In genomic region chr14:118694321-118694720, GRCm38 (mm10) we compare ENCODE assay signal across 27 mouse cellular contexts. TPM values are rescaled to one million over a fixed set of nuclear protein-coding genes. Genes with fewer than 3 reads are reported as not detected.
DNase-seq lines count a peak whose midpoint lies in the region; ATAC-seq and TF ChIP-seq lines count a peak whose summit lies in the region.
"Had no signal": no experiment of that assay in that cellular context is flagged by ENCODE, and none has a peak within 500 bp of the region (broad histone marks: within the 10 kb centered on the region; RNA-seq: fewer than 3 reads in every experiment).

No protein-coding gene starts in this region.

- DNase-seq in kidney, adult 18-20 months, result peak; percentile 65
- peak; percentile 73 for DNase-seq in liver, adult 2 months (ENCODE audit: extremely low read depth, low read depth, low spot score)
- DNase-seq in liver, result no peak
- DNase-seq in liver, embryonic 14.5 days (ENCODE audit: low read depth in 3 of 3, low spot score in 3 of 3), result no peak
- DNase-seq in embryo, embryonic 9.5 days (ENCODE audit: extremely low spot score), result no peak
- DNase-seq: adrenal gland, postnatal 36 days; cerebellum, adult 2 months; cerebellum, postnatal 14 days; gastrocnemius, postnatal 36 days; heart, adult 2 months; heart, postnatal 4 days; lung, adult 2 months; lung, postnatal 10 days; midbrain, embryonic 14.5 days; retina, postnatal 1 day; right cerebral cortex, postnatal 14 days; thymus, postnatal 4 days had no signal

- no peaks in the 10 kb centered on the region for H3K9me3 ChIP-seq in kidney, embryonic 16.5 days (ENCODE audit: low read length)
- no peaks in the 10 kb centered on the region for H3K9me3 ChIP-seq in liver, embryonic 14.5 days (ENCODE audit: control insufficient read depth, low read length)
- H3K9me3 ChIP-seq: heart, embryonic 12.5 days; hindbrain, embryonic 13.5 days; limb, embryonic 12.5 days; neural tube, embryonic 15.5 days had no signal

- H3K9ac ChIP-seq in kidney, embryonic 16.5 days (replicated peaks; ENCODE audit: low read length), result no peak overlapping the region
- no peak overlapping the region for H3K9ac ChIP-seq in liver, adult 2 months (ENCODE audit: low read depth, low read length)
- no peak overlapping the region for H3K9ac ChIP-seq in liver, embryonic 14.5 days (replicated peaks)
- H3K9ac ChIP-seq: heart, embryonic 12.5 days; hindbrain, embryonic 13.5 days; limb, embryonic 12.5 days; neural tube, embryonic 15.5 days had no signal

- no peak for TF ChIP-seq POLR2A in liver, adult 2 months (IDR thresholded peaks at IDR 0.05; ENCODE audit: extremely low read depth, insufficient read depth, low read length)

- no peak for ATAC-seq in kidney, embryonic 16.5 days (ENCODE audit: low FRiP score, low TSS enrichment)
- peak; percentile 33 for ATAC-seq in liver, embryonic 14.5 days (ENCODE audit: insufficient read depth)
- ATAC-seq in monocyte, adult 5-6 weeks (replicated peaks; ENCODE audit: insufficient number of reproducible peaks, low FRiP score, low TSS enrichment, poor library complexity, severe bottlenecking), result no peak
- ATAC-seq: forebrain, embryonic 14.5 days; intestine, embryonic 16.5 days had no signal

- TF ChIP-seq CTCF in liver, adult 2 months (IDR thresholded peaks at IDR 0.05; ENCODE audit: low read depth, low read length), result no peak
- TF ChIP-seq CTCF in liver, embryonic 14.5 days (IDR thresholded peaks at IDR 0.05; ENCODE audit: low read depth), result no peak

- H3K27me3 ChIP-seq in kidney, embryonic 16.5 days (ENCODE audit: insufficient read depth, low read length), result no peaks in the 10 kb centered on the region
- no peaks in the 10 kb centered on the region for H3K27me3 ChIP-seq in liver, adult 2 months (ENCODE audit: control insufficient read depth, insufficient read depth, low read length)
- H3K27me3 ChIP-seq in liver, embryonic 14.5 days (ENCODE audit: control insufficient read depth, insufficient read depth, low read length), result no peaks in the 10 kb centered on the region
- H3K27me3 ChIP-seq: heart, embryonic 12.5 days; hindbrain, embryonic 13.5 days; neural tube, embryonic 15.5 days had no signal

- WGBS in kidney, embryonic 16.5 days, result 52% methylated on average over 7 of the region's 7 CpGs
- WGBS in liver, adult 2 months, result 38% methylated on average over 7 of the region's 7 CpGs
- WGBS in liver, embryonic 14.5 days (ENCODE audit: insufficient replicate concordance), result 72% methylated on average over 7 of the region's 7 CpGs

- no peaks in the 10 kb centered on the region for H3K79me2 ChIP-seq in liver, adult 2 months (ENCODE audit: control insufficient read depth, insufficient read depth, low read length)

- peaks cover 32% of the 10 kb centered on the region for H3K4me1 ChIP-seq in kidney, embryonic 16.5 days (ENCODE audit: insufficient read depth, low read length)
- peaks cover 2% of the 10 kb centered on the region; the same call in 1 of the 2 replicates for H3K4me1 ChIP-seq in liver, adult 2 months (ENCODE audit: control insufficient read depth, insufficient read depth, low read length)
- peaks cover 0 to 12% of the 10 kb centered on the region in 2 experiments; a peak in 2 of 4 replicates for H3K4me1 ChIP-seq in liver, embryonic 14.5 days (replicated peaks; ENCODE audit: control insufficient read depth in 2 of 2, insufficient read depth in 2 of 2, low read length in 1 of 2)
- H3K4me1 ChIP-seq: heart, embryonic 12.5 days had no signal

- no peak for TF ChIP-seq EP300 in liver, embryonic 14.5 days (IDR thresholded peaks at IDR 0.05; ENCODE audit: low read depth)

- H3K36me3 ChIP-seq in kidney, embryonic 16.5 days (ENCODE audit: insufficient read depth, low read length), result no peaks in the 10 kb centered on the region
- no peaks in the 10 kb centered on the region for H3K36me3 ChIP-seq in liver, adult 2 months (ENCODE audit: control insufficient read depth, insufficient read depth, low read length)
- H3K36me3 ChIP-seq in liver, embryonic 14.5 days (replicated peaks; ENCODE audit: control insufficient read depth, insufficient read depth, low read depth), result no peaks in the 10 kb centered on the region
- H3K36me3 ChIP-seq: heart, embryonic 12.5 days; hindbrain, embryonic 13.5 days; limb, embryonic 12.5 days; neural tube, embryonic 15.5 days had no signal

- no peak overlapping the region for H3K4me2 ChIP-seq in kidney, embryonic 16.5 days (replicated peaks; ENCODE audit: low read depth, low read length)
- no peak overlapping the region for H3K4me2 ChIP-seq in liver, embryonic 14.5 days (ENCODE audit: low read depth)
- H3K4me2 ChIP-seq: heart, embryonic 12.5 days; hindbrain, embryonic 13.5 days; limb, embryonic 12.5 days; neural tube, embryonic 15.5 days had no signal

- H3K4me3 ChIP-seq in kidney, embryonic 16.5 days (ENCODE audit: low read length), result no peak overlapping the region
- H3K4me3 ChIP-seq in liver, adult 2 months (ENCODE audit: insufficient read depth, low read depth, low read length), result no peak overlapping the region
- H3K4me3 ChIP-seq in liver, embryonic 14.5 days (ENCODE audit: insufficient read depth in 1 of 2, low read depth in 2 of 2, low read length in 2 of 2), result no peak overlapping the region
- H3K4me3 ChIP-seq: heart, adult 2 months; heart, embryonic 12.5 days; hindbrain, embryonic 13.5 days; layer of hippocampus, adult 2 months; left cerebral cortex, adult 2 months; limb, embryonic 12.5 days; neural tube, embryonic 15.5 days had no signal

- no peak overlapping the region for H3K27ac ChIP-seq in kidney, embryonic 16.5 days (ENCODE audit: low read length)
- H3K27ac ChIP-seq in liver, adult 2 months (replicated peaks; ENCODE audit: insufficient read depth, low read depth, low read length), result no peak overlapping the region
- H3K27ac ChIP-seq in liver, embryonic 14.5 days, result no peak overlapping the region
- H3K27ac ChIP-seq: heart, adult 2 months; hindbrain, embryonic 13.5 days; layer of hippocampus, adult 2 months; left cerebral cortex, adult 2 months; limb, embryonic 12.5 days; neural tube, embryonic 15.5 days had no signal

RNA-seq across cellular contexts. Expression of gene Abcc4, which starts 11.7 kb away (rescaled TPM):
- 7.4 and 7.9 TPM in 2 replicates for polyA plus RNA-seq in kidney, embryonic 16.5 days (2015; fragmentation: Nextera tagmentation; extraction: Ambion mirVana)
- total RNA-seq in liver, adult 2 months (2014; rRNA removed), result 3.0 and 5.2 TPM in 2 replicates
- polyA plus RNA-seq in liver, adult 2 months (2012; rRNA removed), result 0.89 and 1.5 TPM in 2 replicates
- 1.0 and 1.4 TPM in 2 replicates for polyA plus RNA-seq in liver, embryonic 14.5 days (2012; rRNA removed)
- 1.9 and 2.3 TPM in 2 replicates for polyA plus RNA-seq in liver, embryonic 14.5 days (2014; fragmentation: Nextera tagmentation; extraction: Ambion mirVana)
- 11.1 to 14.9 TPM (median 14.3 TPM) in 3 replicates for total RNA-seq in monocyte, adult 5-6 weeks (2017)

Comparison
In these comparisons a context has a peak if more than half of its experiments do, and no peak if none do; other contexts are left out.
1. DNase-seq: peak in kidney, adult 18-20 months (single experiment) and liver, adult 2 months (single experiment); none in liver (single experiment), liver, embryonic 14.5 days (0 of 3) and embryo, embryonic 9.5 days (single experiment).